Mouse (Mus musculus) hematopoietic stem cell, adult 5-6 weeks (primary cell): Measurements from ENCODE around the gene Slc25a14. TPM values are rescaled to one million over a fixed set of nuclear protein-coding genes. Genes with fewer than 3 reads are reported as not detected.

Experiments
- ATAC-seq, 2 experiments: fragments of 125-278 bp in 1 of 2; replicated peaks in 1 of 2; 2 replicates each; pipeline ENCODE4 v1.8.0; 2016 to 2017; ENCODE audit warnings: inconsistent platforms in 2 of 2, mild to moderate bottlenecking in 2 of 2, moderate number of reproducible peaks in 2 of 2, low read depth in 1 of 2, moderate TSS enrichment in 1 of 2; ENCODE audit not compliant: low FRiP score in 2 of 2, poor library complexity in 2 of 2, severe bottlenecking in 2 of 2, insufficient read depth in 1 of 2, low TSS enrichment in 1 of 2
- total RNA-seq: library from RNA; stranded (forward); fragments of 172-1452, 232-1000 nt; gene quantifications from 2 replicates; pipeline ENCODE4 v1.2.3, GENCODE M21; 2017

Slc25a14 gene
- 8.7 and 11.8 TPM in 2 replicates for total RNA-seq

- peak; percentile 93 to 99 for ATAC-seq
These were observed at the start of gene Slc25a14 for GRCm38 (mm10) chrX:48623379-48624053. Slc25a14 (plus strand) TSS chrX:48623413.

- no peak for ATAC-seq
These were observed 39.9 kb upstream of the Slc25a14 start for GRCm38 (mm10) chrX:48583332-48583731.

GRCm38 (mm10) chrX:48593721-48594098 lies 29.5 kb upstream of the Slc25a14 start:
- ATAC-seq: no peak

GRCm38 (mm10) chrX:48594099-48594760 lies 29.0 kb upstream of the Slc25a14 start, which contains the start of gene Zfp280c:
Zfp280c (minus strand) TSS chrX:48594504.
- ATAC-seq: peak; percentile 95 to 100

- no peak for ATAC-seq
These were observed 27.2 kb upstream of the Slc25a14 start for GRCm38 (mm10) chrX:48596053-48596452.

- no peak for ATAC-seq
These were observed 26.3 kb upstream of the Slc25a14 start for GRCm38 (mm10) chrX:48596906-48597305.

GRCm38 (mm10) chrX:48604872-48605271 lies 18.3 kb upstream of the Slc25a14 start:
- no peak for ATAC-seq

GRCm38 (mm10) chrX:48623049-48623378 lies 199 bp upstream of the Slc25a14 start:
- ATAC-seq: no peak

- ATAC-seq: no peak
These were observed 824 bp downstream of the Slc25a14 start for GRCm38 (mm10) chrX:48624054-48624420.

GRCm38 (mm10) chrX:48637032-48637431 lies 13.8 kb downstream of the Slc25a14 start:
- ATAC-seq: no peak

GRCm38 (mm10) chrX:48644122-48644521 lies 20.9 kb downstream of the Slc25a14 start:
- no peak for ATAC-seq

- ATAC-seq: no peak
These were observed 43.6 kb downstream of the Slc25a14 start for GRCm38 (mm10) chrX:48666807-48667206.

GRCm38 (mm10) chrX:48669588-48669987 lies 46.4 kb downstream of the Slc25a14 start:
- no peak for ATAC-seq

GRCm38 (mm10) chrX:48671714-48672113 lies 48.5 kb downstream of the Slc25a14 start:
- no peak for ATAC-seq

- no peak for ATAC-seq
These were observed 51.0 kb downstream of the Slc25a14 start, which contains the start of gene Gpr119 for GRCm38 (mm10) chrX:48674171-48674570. Gpr119 (minus strand) TSS chrX:48674478.

GRCm38 (mm10) chrX:48683451-48683850 lies 60.2 kb downstream of the Slc25a14 start:
- no peak for ATAC-seq

GRCm38 (mm10) chrX:48683857-48684256 lies 60.6 kb downstream of the Slc25a14 start:
- no peak for ATAC-seq

GRCm38 (mm10) chrX:48694460-48694859 lies 71.2 kb downstream of the Slc25a14 start:
- ATAC-seq: peak; percentile 15 to 58; a peak in 1 of 4 replicates

GRCm38 (mm10) chrX:48694864-48695371 lies 71.7 kb downstream of the Slc25a14 start, which contains the start of gene Rbmx2:
Rbmx2 (plus strand) TSS chrX:48695004.
- ATAC-seq: peak; percentile 94 to 98
